In genomic region chr16:45896587-45896986, GRCm38 (mm10) we compare ENCODE assay signal across 14 mouse cellular contexts.
"Had no signal": no experiment of that assay in that cellular context is flagged by ENCODE, and none has a peak within 500 bp of the region (broad histone marks: within the 10 kb centered on the region; RNA-seq: fewer than 3 reads in every experiment).

No protein-coding gene starts in this region.

- H3K27ac ChIP-seq: kidney, postnatal 0 days; limb, embryonic 13.5 days; liver, embryonic 15.5 days; midbrain, embryonic 12.5 days had no signal

- H3K36me3 ChIP-seq: limb, embryonic 13.5 days; liver, embryonic 15.5 days; midbrain, embryonic 12.5 days had no signal

- H3K4me3 ChIP-seq: limb, embryonic 13.5 days; liver, embryonic 15.5 days; midbrain, embryonic 12.5 days had no signal

- DNase-seq: kidney, adult 8-10 months; kidney, postnatal 36 days; layer of hippocampus, adult 9-11 months; layer of hippocampus, postnatal 36 days; lung, adult 2 months; lung, postnatal 10 days; right cerebral cortex, postnatal 4 days; thymus, postnatal 4 days had no signal

- ATAC-seq: intestine, embryonic 16.5 days; midbrain, embryonic 16.5 days had no signal

- H3K27me3 ChIP-seq: limb, embryonic 13.5 days; liver, embryonic 15.5 days; midbrain, embryonic 12.5 days had no signal

- H3K9me3 ChIP-seq: limb, embryonic 13.5 days; liver, embryonic 15.5 days; midbrain, embryonic 12.5 days had no signal
